Mouse (Mus musculus): Measurements from ENCODE around the gene Naif1.

- TF ChIP-seq POLR2A (IDR thresholded peaks at IDR 0.05; ENCODE audit: extremely low read depth, insufficient read depth, low read length) = no peak
- no peak for TF ChIP-seq CTCF (IDR thresholded peaks at IDR 0.05; ENCODE audit: low read depth, low read length)
Measured at GRCm38 (mm10) chr2:32458300-32458699, 8.0 kb downstream of the Naif1 start.

Data from liver, adult 2 months (tissue).